Mouse (Mus musculus) CD8-positive naive resting alpha-beta T cell, adult 2 months (primary cell): ENCODE data around the gene Mdh1b.

Experiments
- DNase-seq, 2 experiments: peaks; one replicate each; pipeline ENCODE4 v3.0.0; 2022; ENCODE audit warnings: low read depth in 2 of 2, low spot score in 2 of 2

Gene Mdh1b

GRCm38 (mm10) chr1:63730240-63730771 is at the start of gene Mdh1b, which contains the start of gene Fastkd2:
Gene Mdh1b, minus strand, starts transcription at chr1:63730318.
Gene Fastkd2, plus strand, starts transcription at chr1:63730614.
- DNase-seq = peak; percentile 75 to 83

DNA sequence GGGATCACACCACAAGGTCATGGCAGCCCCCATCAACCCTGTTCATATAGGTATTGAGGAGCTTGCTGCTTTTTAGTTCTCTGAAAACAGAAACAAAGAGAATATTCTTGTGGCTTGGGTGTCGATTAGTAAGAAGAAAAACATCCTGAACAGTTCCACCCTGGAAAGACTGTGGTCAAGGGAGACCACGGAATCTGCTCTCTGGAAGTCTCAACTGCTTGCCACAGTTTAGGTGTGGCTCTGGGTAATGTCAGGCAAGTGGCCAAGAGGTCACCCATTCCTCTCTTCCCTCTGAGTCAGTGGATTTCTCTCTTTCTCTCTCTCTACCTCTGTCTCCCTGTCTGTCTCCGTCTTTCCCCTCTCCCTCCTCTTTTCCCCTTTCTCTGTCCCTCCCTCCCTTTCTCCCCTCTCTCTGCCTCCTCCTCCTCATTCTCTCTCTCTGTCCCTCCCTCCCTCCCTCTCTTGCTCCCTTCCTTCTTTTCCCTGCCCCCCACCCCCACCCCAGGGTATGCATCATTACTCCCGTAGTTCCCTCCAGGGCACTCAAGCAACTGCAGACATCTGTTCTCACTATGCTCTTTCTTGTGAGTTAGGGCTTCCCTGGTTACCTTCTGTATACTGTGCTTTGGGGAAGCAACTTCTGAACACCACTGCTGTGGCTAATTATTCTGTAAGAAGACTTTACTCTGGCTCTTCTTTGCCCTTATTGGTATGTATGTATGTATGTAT is 46.9 kb upstream of the Mdh1b start:
- DNase-seq = no peak

DNA sequence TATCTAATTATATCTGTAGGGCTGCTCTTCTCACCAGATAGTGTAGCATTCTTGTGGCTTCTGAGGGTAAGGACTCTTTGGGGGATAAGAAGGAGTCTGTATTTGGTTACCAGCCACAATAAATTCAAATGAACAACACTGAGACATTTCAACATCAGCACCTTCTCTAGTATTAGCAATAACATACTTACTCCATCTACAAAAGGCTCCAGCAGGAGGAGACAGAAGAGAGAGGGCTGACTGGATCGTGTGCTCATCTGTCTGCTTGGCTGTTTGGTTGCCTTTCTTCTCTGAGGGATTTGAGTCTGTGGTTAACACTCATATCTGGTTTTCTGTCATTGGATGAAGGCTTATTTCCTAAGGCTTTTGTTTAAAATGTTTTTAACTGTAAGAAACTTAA is 46.3 kb upstream of the Mdh1b start:
- no peak for DNase-seq

- no peak for DNase-seq
Measured at GRCm38 (mm10) chr1:63770309-63770708, 40.2 kb upstream of the Mdh1b start.

DNA sequence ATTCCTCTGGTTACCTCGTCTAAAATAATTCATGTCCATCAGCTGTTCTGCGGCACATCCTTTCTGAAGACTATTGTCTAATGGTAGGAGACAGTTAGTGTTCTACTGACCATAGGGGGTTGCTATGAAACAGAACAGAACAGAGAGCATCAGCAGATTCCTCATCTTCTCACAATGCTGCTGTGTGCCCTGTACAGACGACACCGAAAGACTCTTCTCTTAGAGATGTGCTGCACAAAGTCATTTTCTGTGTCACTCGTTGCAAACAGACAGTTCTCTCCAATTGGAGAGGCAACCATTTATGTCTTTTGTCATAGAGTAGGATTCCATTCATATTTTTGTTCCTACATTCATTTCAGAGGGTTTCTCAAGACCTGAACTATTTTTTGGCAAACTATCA is 39.0 kb upstream of the Mdh1b start, which contains the start of gene 4933402D24Rik:
TSS of gene 4933402D24Rik (minus strand) at position 101 of the 400 bp plus-strand sequence.
- DNase-seq = no peak

GRCm38 (mm10) chr1:63768112-63768511 is 38.0 kb upstream of the Mdh1b start:
- DNase-seq = no peak

DNA sequence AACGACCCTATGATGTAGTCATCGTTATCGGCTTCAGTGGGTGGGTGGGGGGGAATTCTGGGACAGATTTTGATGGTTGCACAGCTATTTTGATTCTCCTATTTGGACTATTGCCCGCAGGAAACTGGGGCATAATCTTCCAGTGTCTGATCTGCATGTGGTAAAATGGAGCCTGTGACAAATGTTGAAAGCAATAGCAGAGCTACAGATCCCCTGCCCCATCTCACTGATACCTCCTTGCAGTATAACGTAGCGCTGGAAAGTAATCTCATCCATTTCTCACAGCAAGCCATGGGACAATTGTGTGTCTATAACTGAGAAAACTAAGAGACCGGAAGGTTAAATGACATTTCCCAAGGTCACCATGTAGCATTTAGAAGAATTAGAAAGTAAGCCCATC is 34.3 kb upstream of the Mdh1b start:
- no peak for DNase-seq

GRCm38 (mm10) chr1:63763881-63764386 is 33.8 kb upstream of the Mdh1b start:
- no peak for DNase-seq

GRCm38 (mm10) chr1:63763212-63763694 is 33.1 kb upstream of the Mdh1b start:
- DNase-seq = no peak

GRCm38 (mm10) chr1:63756005-63756404 is 25.9 kb upstream of the Mdh1b start:
- no peak for DNase-seq

GRCm38 (mm10) chr1:63729796-63730195 is 322 bp downstream of the Mdh1b start:
- no peak for DNase-seq

DNA sequence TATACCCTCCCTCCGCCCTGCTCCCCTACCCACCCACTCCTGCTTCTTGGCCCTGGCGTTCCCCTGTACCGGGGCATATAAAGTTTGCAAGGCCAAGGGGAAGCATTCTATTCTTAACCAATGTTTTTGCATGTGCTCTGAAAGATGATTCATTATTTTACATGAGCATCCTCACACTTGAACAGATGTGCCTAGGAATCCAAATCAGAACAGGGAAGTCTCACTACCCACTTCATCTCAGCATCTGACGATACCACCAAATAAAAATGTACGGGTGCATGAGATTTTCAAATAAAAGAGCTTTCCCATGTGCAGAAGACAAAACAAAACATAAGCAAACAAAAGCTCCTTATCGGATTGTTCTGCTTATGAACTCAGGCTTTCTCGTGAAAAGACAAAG is 10.0 kb downstream of the Mdh1b start:
- no peak for DNase-seq

DNA sequence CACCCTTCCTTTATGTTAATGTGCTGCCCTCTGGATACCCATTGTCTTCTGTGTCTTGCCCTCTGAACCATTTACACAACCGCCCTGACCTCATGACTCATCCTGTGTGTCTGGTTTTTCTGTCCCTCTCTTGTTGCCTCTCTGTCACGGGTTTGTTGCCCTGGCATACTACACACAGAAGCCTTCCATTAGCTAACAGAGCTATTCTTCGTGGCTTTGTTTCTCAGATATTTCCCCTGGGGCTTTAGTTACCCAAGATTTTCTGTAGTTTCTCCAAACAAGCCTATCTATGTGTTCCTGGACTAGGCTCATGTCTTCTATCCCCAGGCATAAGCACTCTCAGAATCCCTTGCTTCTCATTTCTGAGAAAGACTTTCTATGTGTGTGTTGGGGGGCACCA is 21.2 kb downstream of the Mdh1b start:
- no peak for DNase-seq

DNA sequence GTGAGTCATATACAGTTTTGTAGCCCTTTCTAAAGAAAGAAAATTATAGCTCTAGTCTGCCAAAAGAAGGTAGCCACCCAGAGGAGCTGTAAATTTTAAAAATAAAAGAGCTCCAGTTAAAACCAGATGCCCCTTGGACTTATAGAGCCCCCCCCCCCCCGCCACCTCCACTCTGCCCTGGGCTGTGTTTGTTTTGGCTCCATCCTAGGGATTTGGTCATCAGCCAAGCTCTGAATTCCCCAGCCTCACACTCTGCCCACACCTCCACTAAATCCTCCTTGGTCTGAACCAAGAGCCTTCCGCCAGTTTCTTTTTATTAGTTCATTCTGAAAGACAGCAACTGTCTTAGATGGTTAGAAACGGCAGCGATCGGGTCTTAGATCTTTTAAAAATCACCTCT is 24.4 kb downstream of the Mdh1b start:
- DNase-seq = no peak

DNA sequence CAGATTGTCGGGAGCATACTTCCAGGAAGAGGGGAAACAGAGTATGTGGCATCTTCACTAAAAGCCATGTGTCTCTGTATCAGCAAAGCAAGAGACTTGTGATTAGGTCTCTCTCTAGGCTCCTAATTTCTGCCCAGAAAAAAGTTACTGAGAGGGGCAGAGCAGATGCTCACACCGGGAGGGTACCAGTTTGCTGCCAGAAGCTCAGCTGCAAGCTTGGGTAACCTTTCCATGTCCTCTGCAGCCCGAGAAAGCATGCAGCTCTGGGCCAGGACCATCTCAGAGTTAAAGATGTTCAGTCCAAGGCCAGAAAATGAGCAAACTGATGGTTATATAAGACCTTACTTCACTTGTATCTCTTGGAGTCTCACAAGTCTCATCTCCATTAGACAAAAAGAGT is 33.3 kb downstream of the Mdh1b start:
- no peak for DNase-seq

- DNase-seq = no peak
Measured at GRCm38 (mm10) chr1:63686827-63687226, 43.3 kb downstream of the Mdh1b start, which contains the start of gene Dytn. Gene Dytn, minus strand, starts transcription at chr1:63686927.

- DNase-seq = no peak
Measured at GRCm38 (mm10) chr1:63675975-63676374, 54.1 kb downstream of the Mdh1b start.

DNA sequence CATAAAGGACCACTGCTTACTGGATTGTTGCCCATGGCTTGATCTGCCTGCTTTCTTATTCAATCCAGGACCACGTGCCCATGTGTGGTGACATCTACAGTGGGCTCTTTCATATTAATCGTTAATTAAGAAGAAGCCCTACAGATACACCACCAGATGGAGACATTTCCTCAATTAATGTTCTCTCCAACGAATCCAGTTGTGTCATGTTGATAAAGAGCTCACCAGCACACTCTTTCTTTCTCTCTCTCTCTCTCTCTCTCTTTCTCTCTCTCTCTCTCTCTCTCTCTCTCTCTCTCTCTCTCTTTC is 61.3 kb downstream of the Mdh1b start:
- DNase-seq = no peak

DNA sequence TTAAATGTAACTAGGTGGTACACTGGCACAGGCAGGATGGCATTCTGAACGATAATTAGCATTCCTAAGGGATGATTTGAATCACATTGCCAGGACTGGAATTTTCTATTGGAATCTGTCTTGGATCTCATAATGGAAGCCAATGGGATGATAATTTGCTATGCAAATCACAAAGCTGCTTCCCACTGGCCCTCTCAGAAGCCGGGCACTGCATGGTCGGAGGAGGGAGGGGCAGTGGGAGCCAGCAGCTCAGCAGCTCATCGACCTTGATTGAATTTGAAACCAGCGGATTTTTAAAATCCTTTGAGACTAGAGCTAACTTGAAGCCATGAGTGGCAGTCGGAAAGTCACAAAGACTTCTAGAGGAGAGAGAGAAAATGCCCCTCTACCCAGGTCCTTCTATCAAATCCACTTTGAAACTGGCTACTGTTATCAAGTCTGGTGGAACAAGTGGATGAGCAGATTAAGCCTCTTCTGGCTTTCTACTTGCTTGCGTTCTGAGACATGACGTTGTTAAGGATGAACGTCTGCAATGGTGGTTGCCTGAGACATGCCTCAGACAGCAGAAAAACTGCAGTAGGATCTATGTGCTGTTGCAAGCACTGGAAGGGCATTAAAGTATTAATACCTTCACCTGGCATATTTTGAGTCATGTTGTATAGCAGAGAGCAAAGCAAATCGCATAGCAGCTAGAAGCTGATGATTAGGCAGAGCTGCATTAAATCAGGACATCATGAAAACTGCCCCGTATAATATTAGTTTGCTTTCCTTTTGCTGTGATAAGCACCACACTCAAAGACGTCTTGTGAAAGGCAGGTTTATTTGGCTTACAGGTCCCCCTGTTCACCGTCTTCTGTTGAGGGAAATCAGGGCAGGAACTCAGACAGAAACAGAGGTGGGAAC is 61.9 kb downstream of the Mdh1b start:
- DNase-seq = no peak

DNA sequence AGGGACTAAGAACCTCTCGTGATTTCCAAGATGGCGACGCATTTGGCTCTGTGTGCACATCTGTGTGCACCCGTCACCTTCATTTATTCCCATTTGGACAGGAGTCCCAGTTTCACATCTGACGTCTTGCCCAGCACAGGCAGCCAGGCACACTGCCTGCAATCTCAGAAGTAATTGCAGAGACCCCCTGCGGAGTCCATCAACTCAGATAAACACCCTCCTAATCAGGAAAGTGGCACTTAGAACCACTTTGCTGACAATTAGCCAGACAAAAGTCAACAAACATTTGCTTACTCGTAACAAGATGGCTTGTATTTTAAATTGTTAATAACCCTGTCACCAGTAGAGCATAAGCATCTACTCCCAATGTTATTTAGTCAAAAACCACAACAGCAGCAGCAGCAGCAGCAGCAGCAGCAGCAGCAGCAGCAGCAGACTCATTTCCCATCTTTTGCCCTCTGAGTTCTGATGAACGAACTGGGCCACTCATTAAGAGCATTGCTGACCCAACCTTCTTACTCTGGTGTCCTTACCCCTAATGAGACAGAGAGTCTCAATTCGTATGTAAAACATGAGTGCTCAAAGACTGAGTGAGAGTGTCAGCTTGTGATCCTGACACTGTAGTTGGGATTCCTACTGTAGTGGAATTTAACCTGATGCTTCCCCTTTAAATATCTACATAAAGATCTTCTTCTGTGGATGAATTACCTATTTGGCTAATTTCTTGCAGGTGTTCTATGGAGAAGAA is 62.7 kb downstream of the Mdh1b start:
- DNase-seq = no peak

GRCm38 (mm10) chr1:63666089-63666488 is 64.0 kb downstream of the Mdh1b start:
- DNase-seq = no peak
